Mouse (Mus musculus) brain, embryonic 14.5 days (tissue): Measurements from ENCODE around the gene Prph2.

Source experiments
- CTCF ChIP-seq: fragments of 200-500 bp; IDR thresholded peaks from 2 replicates; pipeline ENCODE4 v1.5.1; 2012; ENCODE audit warnings: inconsistent platforms, mild to moderate bottlenecking, moderate library complexity, borderline replicate concordance; ENCODE audit not compliant: insufficient read depth, insufficient read length; ENCODE audit errors: extremely low read depth
- POLR2A ChIP-seq: fragments of 200-500 bp; IDR thresholded peaks from 2 replicates; pipeline ENCODE4 v1.6.1; 2012; ENCODE audit warnings: mild to moderate bottlenecking, inconsistent platforms, borderline replicate concordance; ENCODE audit not compliant: poor library complexity, insufficient read depth, insufficient read length, severe bottlenecking; ENCODE audit errors: extremely low read depth

- TF ChIP-seq CTCF: no peak
- TF ChIP-seq POLR2A: no peak
These were observed 43.4 kb upstream of the Prph2 start for GRCm38 (mm10) chr17:46866836-46867235.
